Mouse (Mus musculus): ENCODE results near the gene Tmem184a. TPM values are rescaled to one million over a fixed set of nuclear protein-coding genes. Genes with fewer than 3 reads are reported as not detected.

Gene Tmem184a
- 0.41 and 0.42 TPM in 2 replicates for polyA plus RNA-seq (2016; fragmentation: Nextera tagmentation; extraction: Ambion mirVana)

DNA sequence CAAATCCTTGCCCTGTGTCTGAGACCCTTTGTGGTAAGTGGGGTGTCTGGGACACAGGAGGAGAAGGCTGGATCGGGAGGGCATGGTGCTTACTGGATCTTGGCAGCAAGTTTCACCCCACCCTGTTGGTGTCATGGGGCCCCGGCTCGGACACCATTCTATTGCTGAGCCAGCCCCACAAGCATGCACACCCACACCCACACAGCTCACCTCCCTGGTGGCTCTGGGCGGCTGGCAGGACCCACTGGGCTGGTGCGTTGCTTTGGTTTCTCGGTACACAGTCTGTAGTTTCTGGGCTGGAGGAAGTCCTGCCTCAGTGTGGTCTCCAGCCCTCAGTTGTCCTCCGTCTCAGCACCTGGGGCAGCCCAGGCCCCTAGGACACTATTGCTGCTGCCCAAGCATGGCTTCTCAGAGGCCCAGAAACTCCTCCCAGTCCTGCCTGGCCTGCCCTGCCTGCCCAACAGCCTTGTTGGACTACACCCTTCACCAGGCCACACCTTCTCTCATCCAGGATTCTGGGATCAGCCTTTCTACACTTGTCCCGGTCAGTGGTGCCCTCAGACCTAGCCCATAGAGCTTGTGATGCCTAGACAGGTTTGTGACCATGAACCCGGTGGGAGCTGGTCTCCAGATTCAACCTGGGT is at the start of gene Tmem184a:
TSS of gene Tmem184a (minus strand) at position 380 of the 644 bp plus-strand sequence.
- WGBS: 78% methylated on average over 9 of the region's 9 CpGs
- H3K27ac ChIP-seq (ENCODE audit: poor library complexity, severe bottlenecking): no peak within 1 kb of the TSS
- H3K4me3 ChIP-seq: no peak within 1 kb of the TSS
- H3K27me3 ChIP-seq (replicated peaks): peaks cover 6% of the 10 kb centered on the region
- peaks cover 36% of the 10 kb centered on the region for H3K36me3 ChIP-seq
- H3K4me2 ChIP-seq: no peak within 1 kb of the TSS
- ATAC-seq (ENCODE audit: insufficient number of reproducible peaks, low FRiP score): no peak
- no peaks in the 10 kb centered on the region for H3K9me3 ChIP-seq (replicated peaks)
- 0 out of 2 replicates have a peak, but pooled peaks cover 10% of the 10 kb centered on the region for H3K4me1 ChIP-seq (replicated peaks)
- no peak within 1 kb of the TSS for H3K9ac ChIP-seq

DNA sequence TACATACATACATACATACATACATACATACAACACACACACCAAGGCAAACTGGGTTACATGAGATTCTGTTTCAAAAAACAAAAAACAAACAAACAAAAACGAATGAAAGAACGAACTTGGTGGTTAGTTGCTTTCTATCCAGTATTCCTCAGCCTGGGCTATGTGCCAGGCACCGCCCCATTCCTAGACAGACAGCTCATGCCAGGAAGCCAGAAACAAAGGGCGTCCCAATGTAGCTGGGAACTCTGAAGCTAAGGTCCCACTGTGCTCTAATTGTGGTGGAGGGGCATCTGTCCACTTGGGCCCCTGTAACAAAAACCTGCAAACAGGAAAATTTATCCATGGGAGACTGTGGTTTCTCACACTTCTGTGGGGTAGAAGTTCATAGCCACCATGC is 43.0 kb upstream of the Tmem184a start:
- 0 out of 2 replicates have a peak, but pooled peaks cover 3% of the 10 kb centered on the region for H3K9me3 ChIP-seq (replicated peaks)
- 0 out of 2 replicates have a peak, but pooled peaks have one; percentile 66 for ATAC-seq (ENCODE audit: insufficient number of reproducible peaks, low FRiP score)
- H3K4me1 ChIP-seq (replicated peaks): no peaks in the 10 kb centered on the region
- H3K4me2 ChIP-seq: no peak overlapping the region
- 41% methylated on average over 4 of the region's 4 CpGs for WGBS
- no peak overlapping the region for H3K9ac ChIP-seq
- H3K4me3 ChIP-seq: no peak overlapping the region
- H3K36me3 ChIP-seq: no peaks in the 10 kb centered on the region
- no peak overlapping the region for H3K27ac ChIP-seq (ENCODE audit: poor library complexity, severe bottlenecking)
- peaks cover 24% of the 10 kb centered on the region; the same call in 1 of the 2 replicates for H3K27me3 ChIP-seq (replicated peaks)

DNA sequence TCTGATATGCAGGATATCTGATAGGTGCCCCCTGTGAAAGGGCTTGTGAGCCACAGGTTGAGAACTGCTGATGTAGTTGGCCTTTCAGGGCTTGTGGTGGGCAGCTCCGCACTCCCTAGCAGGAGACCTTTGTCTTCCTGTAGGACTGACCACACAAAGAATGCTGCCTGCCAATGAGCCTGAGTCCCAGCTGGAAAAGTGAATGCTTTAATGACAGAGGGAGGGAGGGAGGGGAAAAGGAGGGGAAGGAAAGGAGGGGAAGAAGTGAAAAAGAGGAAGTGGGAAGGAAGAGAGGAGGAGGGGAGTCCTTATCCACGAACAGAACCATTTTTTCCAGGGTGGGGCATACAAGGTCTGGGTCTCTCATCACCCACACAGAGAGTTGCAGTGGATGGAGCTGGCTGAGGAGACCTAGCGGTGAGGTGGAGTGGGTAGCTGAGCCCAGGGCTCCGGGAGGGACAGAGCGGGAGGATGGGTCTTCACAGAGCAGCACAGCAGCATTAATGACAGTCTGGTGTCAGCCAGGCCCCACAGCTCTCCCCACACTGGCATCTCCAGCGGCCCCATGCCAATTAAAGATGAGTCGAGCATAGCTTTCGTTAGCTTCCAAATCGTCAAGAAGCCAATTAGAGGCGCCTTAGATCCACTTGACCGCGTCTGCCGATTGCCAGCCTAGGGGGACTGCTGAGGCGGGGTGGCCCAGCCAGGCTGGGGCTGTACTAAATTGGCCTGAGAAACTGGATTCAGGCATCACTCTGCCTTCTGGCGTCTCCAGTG is 40.8 kb upstream of the Tmem184a start:
- Histone ChIP-seq H3K9ac (no peak overlapping the region), H3K27me3 (replicated peaks) (peaks cover 20% of the 10 kb centered on the region; the same call in 1 of the 2 replicates), H3K4me1 (replicated peaks) (no peaks in the 10 kb centered on the region), H3K4me3 (no peak overlapping the region), H3K9me3 (replicated peaks) (0 out of 2 replicates have a peak, but pooled peaks cover 3% of the 10 kb centered on the region), H3K27ac (ENCODE audit: poor library complexity, severe bottlenecking) (no peak overlapping the region), H3K36me3 (no peaks in the 10 kb centered on the region), H3K4me2 (no peak overlapping the region)
- WGBS: 56% methylated on average over 15 of the region's 15 CpGs
- no peak for ATAC-seq (ENCODE audit: insufficient number of reproducible peaks, low FRiP score)

DNA sequence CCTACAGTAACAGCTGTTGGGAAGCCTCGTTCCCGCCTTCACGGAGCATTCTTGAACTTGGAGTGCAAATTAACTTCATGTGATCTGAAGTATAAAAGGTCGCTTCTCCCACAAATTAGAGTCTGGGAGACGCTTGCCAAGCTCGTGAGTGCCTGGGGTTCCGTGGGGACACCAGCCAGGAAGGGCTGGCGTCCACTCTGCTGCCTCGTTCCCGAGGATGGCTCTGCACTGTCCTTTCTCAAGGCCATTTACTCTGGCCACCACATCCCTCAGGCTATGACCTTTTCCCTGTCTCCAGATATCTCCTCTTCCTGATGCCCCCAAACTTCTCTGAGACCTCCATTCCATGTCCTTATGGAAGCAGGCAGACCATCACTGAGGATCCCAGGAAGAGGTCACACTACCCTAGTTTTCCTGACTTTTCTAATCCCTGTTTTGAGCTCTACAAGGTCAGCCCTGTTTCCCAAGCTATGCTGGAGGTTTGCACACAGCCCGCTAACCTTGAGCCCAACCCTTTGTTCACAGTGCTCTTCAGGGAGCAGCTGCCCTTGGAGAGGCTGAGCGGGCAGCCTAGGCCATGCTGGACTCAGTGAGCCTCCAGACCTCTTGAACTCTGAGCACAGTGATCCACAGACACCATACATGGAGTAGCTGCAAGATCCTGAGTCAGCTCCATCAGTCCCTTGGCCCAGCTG is 30.1 kb upstream of the Tmem184a start:
- Histone ChIP-seq H3K4me3 (no peak overlapping the region), H3K4me1 (replicated peaks) (peaks cover 8% of the 10 kb centered on the region), H3K36me3 (no peaks in the 10 kb centered on the region), H3K4me2 (no peak overlapping the region), H3K9ac (no peak overlapping the region), H3K27me3 (replicated peaks) (peaks cover 17% of the 10 kb centered on the region), H3K27ac (ENCODE audit: poor library complexity, severe bottlenecking) (no peak overlapping the region), H3K9me3 (replicated peaks) (peaks cover 5% of the 10 kb centered on the region)
- 80% methylated on average over 12 of the region's 12 CpGs for WGBS
- ATAC-seq (ENCODE audit: insufficient number of reproducible peaks, low FRiP score): no peak

DNA sequence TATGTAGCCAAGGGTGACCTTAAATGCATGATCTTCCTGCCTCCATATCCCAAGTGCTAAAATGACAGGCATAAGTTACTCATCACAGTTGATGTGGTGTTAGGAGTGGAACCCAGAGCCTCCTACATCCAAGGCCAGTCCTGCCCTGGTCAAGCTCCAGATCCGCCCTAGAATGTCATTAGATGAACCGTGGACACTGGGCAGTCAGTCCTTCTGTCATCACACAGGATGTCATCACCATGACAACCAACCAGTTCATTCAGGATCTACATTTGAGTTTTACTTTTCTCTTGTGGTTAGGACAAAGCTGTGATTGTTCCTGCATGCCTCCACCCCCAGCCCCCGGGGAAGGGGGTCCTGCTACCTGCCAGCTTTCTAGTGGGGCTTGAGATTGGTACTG is 19.4 kb upstream of the Tmem184a start:
- no peak overlapping the region for H3K4me3 ChIP-seq
- peaks cover 26% of the 10 kb centered on the region for H3K27me3 ChIP-seq (replicated peaks)
- 44% methylated on average over 3 of the region's 3 CpGs for WGBS
- no peak for ATAC-seq (ENCODE audit: insufficient number of reproducible peaks, low FRiP score)
- no peaks in the 10 kb centered on the region for H3K36me3 ChIP-seq
- H3K9ac ChIP-seq: no peak overlapping the region
- H3K27ac ChIP-seq (ENCODE audit: poor library complexity, severe bottlenecking): no peak overlapping the region
- no peaks in the 10 kb centered on the region for H3K4me1 ChIP-seq (replicated peaks)
- H3K4me2 ChIP-seq: no peak overlapping the region
- H3K9me3 ChIP-seq (replicated peaks): peaks cover 12% of the 10 kb centered on the region; the same call in 1 of the 2 replicates

DNA sequence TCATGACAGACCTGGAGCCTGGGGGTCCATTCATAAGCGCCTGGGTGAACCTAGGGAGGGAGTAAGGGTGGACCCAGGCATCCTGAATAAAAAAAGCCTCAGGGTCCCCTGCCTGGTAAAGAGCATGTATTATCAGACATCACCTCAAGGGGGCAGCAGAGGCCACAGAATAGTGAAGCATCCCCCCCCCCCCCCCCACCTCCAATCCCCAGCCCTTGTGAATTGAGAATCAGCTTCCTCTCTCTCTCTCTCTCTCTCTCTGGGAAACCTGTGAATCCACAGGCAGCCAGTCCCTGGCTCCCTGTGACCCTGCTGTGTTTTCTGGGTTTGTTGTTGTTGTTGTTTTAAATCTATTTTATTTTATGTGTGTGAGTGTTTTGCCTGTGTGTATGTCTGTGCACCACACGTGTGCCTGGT is 18.8 kb upstream of the Tmem184a start:
- H3K27me3 ChIP-seq (replicated peaks): peaks cover 30% of the 10 kb centered on the region
- H3K4me2 ChIP-seq: no peak overlapping the region
- no peaks in the 10 kb centered on the region for H3K36me3 ChIP-seq
- no peak overlapping the region for H3K27ac ChIP-seq (ENCODE audit: poor library complexity, severe bottlenecking)
- H3K9ac ChIP-seq: no peak overlapping the region
- no peak for ATAC-seq (ENCODE audit: insufficient number of reproducible peaks, low FRiP score)
- WGBS: 20% methylated on average over 2 of the region's 2 CpGs
- H3K9me3 ChIP-seq (replicated peaks): peaks cover 6% of the 10 kb centered on the region; the same call in 1 of the 2 replicates
- H3K4me1 ChIP-seq (replicated peaks): no peaks in the 10 kb centered on the region
- H3K4me3 ChIP-seq: no peak overlapping the region

DNA sequence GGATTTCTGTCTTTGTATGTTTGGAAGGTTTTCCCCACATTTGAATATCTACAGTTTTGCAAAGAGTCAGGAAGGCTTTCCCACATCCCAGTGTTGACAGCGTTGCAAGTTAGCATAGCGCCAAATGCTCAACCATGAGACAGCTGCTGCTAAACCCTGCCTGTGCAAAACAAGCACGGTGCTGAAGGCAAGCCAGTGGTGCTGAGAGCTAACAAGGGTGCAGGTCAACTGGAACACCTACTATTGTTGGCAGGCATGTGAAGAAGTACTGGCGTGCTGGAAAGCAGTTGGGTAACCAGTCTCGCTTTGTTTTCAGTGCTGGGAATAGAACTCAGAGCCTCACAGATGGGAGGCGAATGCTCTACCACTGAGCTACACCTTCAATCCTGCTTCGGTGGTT is 16.0 kb upstream of the Tmem184a start:
- H3K4me3 ChIP-seq: no peak overlapping the region
- H3K27ac ChIP-seq (ENCODE audit: poor library complexity, severe bottlenecking): no peak overlapping the region
- no peak for ATAC-seq (ENCODE audit: insufficient number of reproducible peaks, low FRiP score)
- no peaks in the 10 kb centered on the region for H3K9me3 ChIP-seq (replicated peaks)
- H3K27me3 ChIP-seq (replicated peaks): peaks cover 24% of the 10 kb centered on the region
- H3K4me2 ChIP-seq: no peak overlapping the region
- 73% methylated on average over 7 of the region's 7 CpGs for WGBS
- H3K4me1 ChIP-seq (replicated peaks): no peaks in the 10 kb centered on the region
- no peak overlapping the region for H3K9ac ChIP-seq
- H3K36me3 ChIP-seq: no peaks in the 10 kb centered on the region

DNA sequence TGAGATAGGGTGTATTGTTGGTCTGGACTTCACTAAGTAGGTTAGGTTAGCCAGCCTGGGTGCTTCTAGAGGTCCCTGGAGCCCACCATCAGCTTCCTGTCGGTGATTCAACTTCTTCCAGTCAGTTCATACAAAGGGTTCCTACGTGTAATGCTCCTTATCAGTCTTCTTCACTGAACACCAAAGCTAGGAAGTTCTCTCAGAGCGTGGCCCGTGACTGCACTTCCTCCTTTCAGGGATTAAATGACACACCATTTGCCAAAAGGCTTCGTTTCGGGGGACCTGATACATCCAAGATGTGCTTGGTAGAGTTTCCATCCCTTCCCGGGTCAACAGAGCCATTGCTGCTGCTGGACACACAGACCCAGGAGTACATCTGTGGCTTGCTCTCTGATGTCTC is 12.4 kb upstream of the Tmem184a start:
- no peaks in the 10 kb centered on the region for H3K4me1 ChIP-seq (replicated peaks)
- no peak overlapping the region for H3K4me3 ChIP-seq
- WGBS: 55% methylated on average over 7 of the region's 7 CpGs
- no peak overlapping the region for H3K4me2 ChIP-seq
- peaks cover 16% of the 10 kb centered on the region for H3K27me3 ChIP-seq (replicated peaks)
- ATAC-seq (ENCODE audit: insufficient number of reproducible peaks, low FRiP score): no peak
- no peaks in the 10 kb centered on the region for H3K36me3 ChIP-seq
- no peak overlapping the region for H3K27ac ChIP-seq (ENCODE audit: poor library complexity, severe bottlenecking)
- H3K9ac ChIP-seq: no peak overlapping the region
- no peaks in the 10 kb centered on the region for H3K9me3 ChIP-seq (replicated peaks)

DNA sequence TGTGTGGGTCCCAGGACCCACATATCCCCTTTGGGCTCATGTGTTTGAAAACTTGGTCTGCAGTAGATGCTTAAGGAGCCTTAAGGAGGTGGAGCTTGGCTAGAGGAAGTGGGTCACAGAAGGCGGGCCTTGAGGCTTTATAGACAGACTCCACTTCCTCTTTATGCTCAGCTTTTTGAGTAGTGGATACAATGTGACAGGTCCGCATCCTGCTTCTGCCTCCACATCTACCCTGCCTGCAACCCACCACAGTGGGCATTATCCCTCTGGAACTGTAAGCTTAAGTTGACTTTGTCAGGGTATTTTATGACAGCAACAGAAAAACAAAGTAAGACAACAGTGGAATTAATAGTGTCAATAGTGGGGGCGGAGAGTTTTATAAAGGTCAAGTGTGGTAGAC is 11.0 kb upstream of the Tmem184a start:
- ATAC-seq (ENCODE audit: insufficient number of reproducible peaks, low FRiP score): no peak
- Histone ChIP-seq H3K9ac (no peak overlapping the region), H3K27me3 (replicated peaks) (peaks cover 9% of the 10 kb centered on the region), H3K4me2 (no peak overlapping the region), H3K27ac (ENCODE audit: poor library complexity, severe bottlenecking) (no peak overlapping the region), H3K4me3 (no peak overlapping the region), H3K4me1 (replicated peaks) (peaks cover 6% of the 10 kb centered on the region), H3K9me3 (replicated peaks) (no peaks in the 10 kb centered on the region), H3K36me3 (no peaks in the 10 kb centered on the region)
- 84% methylated on average over 3 of the region's 3 CpGs for WGBS

DNA sequence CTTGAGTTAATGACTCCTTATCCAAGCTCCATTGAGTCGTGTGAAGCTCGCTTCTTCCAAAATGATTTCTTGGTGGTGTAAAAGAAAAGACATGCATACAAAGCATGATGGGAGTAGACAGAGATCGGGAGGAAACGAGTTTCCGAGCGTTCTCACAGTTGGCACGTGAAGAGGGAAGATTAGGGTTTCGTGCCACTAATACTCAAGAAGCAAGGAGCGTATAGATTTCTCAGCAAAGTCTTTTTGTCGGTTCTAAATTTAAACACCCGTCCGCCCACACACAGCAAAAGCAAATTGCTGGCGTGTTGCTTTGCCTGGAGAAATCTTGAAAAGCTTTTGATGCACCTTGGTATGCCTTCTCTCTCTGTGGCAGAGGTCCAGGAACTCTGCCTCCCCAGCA is 9.7 kb upstream of the Tmem184a start:
- no peak overlapping the region for H3K4me3 ChIP-seq
- no peak for ATAC-seq (ENCODE audit: insufficient number of reproducible peaks, low FRiP score)
- H3K4me1 ChIP-seq (replicated peaks): peaks cover 12% of the 10 kb centered on the region
- H3K9ac ChIP-seq: no peak overlapping the region
- H3K27me3 ChIP-seq (replicated peaks): peaks cover 9% of the 10 kb centered on the region
- no peaks in the 10 kb centered on the region for H3K9me3 ChIP-seq (replicated peaks)
- H3K36me3 ChIP-seq: 0 out of 2 replicates have a peak, but pooled peaks cover 4% of the 10 kb centered on the region
- no peak overlapping the region for H3K4me2 ChIP-seq
- H3K27ac ChIP-seq (ENCODE audit: poor library complexity, severe bottlenecking): no peak overlapping the region
- WGBS: 71% methylated on average over 13 of the region's 13 CpGs

DNA sequence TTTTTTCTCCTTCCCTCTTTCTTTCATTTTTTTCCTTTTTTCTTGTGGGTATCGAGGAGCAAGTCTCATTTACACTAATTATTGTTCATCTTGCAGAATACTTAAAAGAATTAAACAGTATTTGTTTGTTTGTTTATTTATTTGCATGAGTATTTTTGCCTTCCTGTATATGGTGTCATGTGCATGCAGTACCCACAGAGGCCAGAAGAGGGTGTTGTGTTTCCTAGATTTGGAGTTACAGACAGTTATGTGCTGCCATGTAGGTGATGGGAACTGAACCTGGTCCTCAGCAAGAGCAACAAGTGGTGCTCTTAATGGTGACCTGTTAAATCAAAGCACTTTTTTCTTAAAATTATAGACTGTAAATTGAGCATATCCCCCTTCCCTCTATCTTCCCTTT is 7.9 kb upstream of the Tmem184a start:
- Histone ChIP-seq H3K27ac (ENCODE audit: poor library complexity, severe bottlenecking) (no peak overlapping the region), H3K36me3 (peaks cover 20% of the 10 kb centered on the region), H3K4me1 (replicated peaks) (peaks cover 12% of the 10 kb centered on the region), H3K4me3 (no peak overlapping the region), H3K9me3 (replicated peaks) (no peaks in the 10 kb centered on the region), H3K27me3 (replicated peaks) (no peaks in the 10 kb centered on the region), H3K9ac (no peak overlapping the region), H3K4me2 (no peak overlapping the region)
- WGBS: 91% methylated on average over 1 of the region's 1 CpGs
- ATAC-seq (ENCODE audit: insufficient number of reproducible peaks, low FRiP score): no peak
